Mouse (Mus musculus): ENCODE results near the gene Gpr18. TPM values are rescaled to one million over a fixed set of nuclear protein-coding genes. Genes with fewer than 3 reads are reported as not detected.

The Gpr18 gene
- 0.16 and 0.28 TPM in 2 replicates for polyA plus RNA-seq (2012; rRNA removed)

GRCm38 (mm10) chr14:121915621-121916020 is at the start of gene Gpr18:
Gene Gpr18 (minus strand): TSS chr14:121915781.

GRCm38 (mm10) chr14:121964990-121965389 is 49.4 kb upstream of the Gpr18 start, which contains the start of gene Gpr183:
Gene Gpr183 (minus strand): TSS chr14:121965195.

DNA sequence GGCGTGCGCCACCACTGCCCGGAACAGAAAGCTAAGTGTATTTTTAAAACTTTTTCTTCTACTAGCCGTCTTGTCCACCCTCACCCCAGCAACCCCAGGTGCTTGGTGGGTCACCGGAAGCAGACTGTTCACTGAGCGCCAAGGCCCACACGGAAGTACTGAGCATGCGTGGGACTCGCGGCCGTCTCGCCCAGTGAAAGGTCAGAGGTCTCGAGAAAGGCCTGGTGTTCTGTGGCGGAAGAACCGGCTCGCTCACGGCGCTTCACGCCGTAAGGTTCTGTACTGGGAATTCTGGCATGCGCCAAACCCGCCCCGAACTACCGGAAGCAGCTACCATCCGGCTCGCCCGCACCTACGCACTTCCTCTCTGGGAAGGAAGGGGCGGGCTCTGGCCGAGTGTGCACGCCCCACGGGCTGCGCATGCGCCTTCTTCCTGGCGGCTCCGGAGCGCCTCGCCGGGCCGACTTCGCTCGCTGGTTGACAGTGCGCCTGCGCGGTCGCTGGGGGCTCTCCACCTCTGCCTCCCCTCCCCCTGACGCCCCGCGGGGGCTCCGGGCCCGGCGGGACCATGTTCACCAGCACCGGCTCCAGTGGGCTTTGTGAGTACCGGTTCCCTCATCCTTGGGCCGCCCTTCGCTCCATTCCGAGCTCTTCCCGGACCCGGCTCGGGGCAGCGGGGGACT is 37.3 kb downstream of the Gpr18 start, which contains the start of gene Ubac2:
Gene Ubac2 (plus strand): TSS at position 445 of the 683 bp plus-strand sequence.

Other genes with a start within 250 kb of the Gpr18 start
- gene Dock9, start 117.9 kb downstream of the Gpr18 start, polyA plus RNA-seq (2012; rRNA removed), result 3.3 and 5.7 TPM in 2 replicates
- 25.2 and 37.8 TPM in 2 replicates for gene Ubac2, start 37.2 kb downstream of the Gpr18 start, polyA plus RNA-seq (2012; rRNA removed)
- gene Gpr183, start 49.4 kb upstream of the Gpr18 start, polyA plus RNA-seq (2012; rRNA removed), result 0.58 and 0.59 TPM in 2 replicates
- not detected in 2 replicates for gene Timm8a2, start 118.9 kb upstream of the Gpr18 start, polyA plus RNA-seq (2012; rRNA removed)
- gene Tm9sf2, start 191.3 kb upstream of the Gpr18 start, polyA plus RNA-seq (2012; rRNA removed), result 152 and 393 TPM in 2 replicates

All from stomach, adult 2 months (tissue).